Mouse (Mus musculus): Measurements from ENCODE around the gene Ephb6. TPM values are rescaled to one million over a fixed set of nuclear protein-coding genes. Genes with fewer than 3 reads are reported as not detected.

The Ephb6 gene
- polyA plus RNA-seq, 1 experiment from 2014 or later = 12.9 TPM

- Histone ChIP-seq H3K27ac (ENCODE audit: low read depth) (no peak overlapping the region; the same call in 1 of the 2 replicates), H3K9ac (no peak overlapping the region), H3K27me3 (ENCODE audit: insufficient read depth, low read length) (no peaks in the 10 kb centered on the region), H3K36me3 (ENCODE audit: insufficient read depth) (no peaks in the 10 kb centered on the region), H3K4me3 (ENCODE audit: low read depth, low read length) (no peak overlapping the region), H3K4me2 (no peak overlapping the region), H3K9me3 (ENCODE audit: low read depth, low read length) (no peaks in the 10 kb centered on the region), H3K4me1 (ENCODE audit: insufficient read depth) (no peaks in the 10 kb centered on the region)
- ATAC-seq (ENCODE audit: insufficient read depth) = no peak
- 52% methylated on average over 3 of the region's 3 CpGs for WGBS
- no peak for TF ChIP-seq CTCF (IDR thresholded peaks at IDR 0.05; ENCODE audit: low read depth)
- no peak for DNase-seq
Measured at GRCm38 (mm10) chr6:41640449-41640848, 35.2 kb downstream of the Ephb6 start.

GRCm38 (mm10) chr6:41641173-41641866 lies 36.0 kb downstream of the Ephb6 start:
- ATAC-seq (ENCODE audit: insufficient read depth) = no peak

GRCm38 (mm10) chr6:41642765-41643164 lies 37.5 kb downstream of the Ephb6 start:
- no peaks in the 10 kb centered on the region for H3K4me1 ChIP-seq (ENCODE audit: insufficient read depth)
- H3K4me2 ChIP-seq = no peak overlapping the region
- no peak for TF ChIP-seq CTCF (IDR thresholded peaks at IDR 0.05; ENCODE audit: low read depth)
- no peak overlapping the region for H3K4me3 ChIP-seq (ENCODE audit: low read depth, low read length)
- DNase-seq = no peak
- H3K27ac ChIP-seq (ENCODE audit: low read depth) = no peak overlapping the region
- no peak overlapping the region for H3K9ac ChIP-seq
- H3K9me3 ChIP-seq (ENCODE audit: low read depth, low read length) = no peaks in the 10 kb centered on the region
- ATAC-seq (ENCODE audit: insufficient read depth) = no peak
- WGBS = 54% methylated on average over 4 of the region's 4 CpGs
- no peaks in the 10 kb centered on the region for H3K27me3 ChIP-seq (ENCODE audit: insufficient read depth, low read length)
- H3K36me3 ChIP-seq (ENCODE audit: insufficient read depth) = no peaks in the 10 kb centered on the region

More at GRCm38 (mm10) chr6:41641173-41641866, 36.0 kb downstream of the Ephb6 start:
- Histone ChIP-seq H3K9me3 (ENCODE audit: low read depth, low read length) (no peaks in the 10 kb centered on the region), H3K9ac (no peak overlapping the region), H3K4me3 (ENCODE audit: low read depth, low read length) (no peak overlapping the region), H3K27ac (ENCODE audit: low read depth) (no peak overlapping the region), H3K4me2 (no peak overlapping the region), H3K36me3 (ENCODE audit: insufficient read depth) (no peaks in the 10 kb centered on the region), H3K27me3 (ENCODE audit: insufficient read depth, low read length) (no peaks in the 10 kb centered on the region), H3K4me1 (ENCODE audit: insufficient read depth) (no peaks in the 10 kb centered on the region)
- no peak for DNase-seq
- WGBS = 67% methylated on average over 6 of the region's 6 CpGs
- TF ChIP-seq CTCF (IDR thresholded peaks at IDR 0.05; ENCODE audit: low read depth) = no peak

GRCm38 (mm10) chr6:41643227-41643626 lies 37.9 kb downstream of the Ephb6 start:
- Histone ChIP-seq H3K4me1 (ENCODE audit: insufficient read depth) (no peaks in the 10 kb centered on the region), H3K27ac (ENCODE audit: low read depth) (no peak overlapping the region), H3K36me3 (ENCODE audit: insufficient read depth) (no peaks in the 10 kb centered on the region), H3K4me2 (no peak overlapping the region), H3K27me3 (ENCODE audit: insufficient read depth, low read length) (no peaks in the 10 kb centered on the region), H3K9me3 (ENCODE audit: low read depth, low read length) (no peaks in the 10 kb centered on the region), H3K4me3 (ENCODE audit: low read depth, low read length) (no peak overlapping the region), H3K9ac (no peak overlapping the region)
- no peak for TF ChIP-seq CTCF (IDR thresholded peaks at IDR 0.05; ENCODE audit: low read depth)
- no peak for ATAC-seq (ENCODE audit: insufficient read depth)
- DNase-seq = no peak
- WGBS = 90% methylated on average over 3 of the region's 3 CpGs

- Histone ChIP-seq H3K4me1 (ENCODE audit: insufficient read depth) (no peaks in the 10 kb centered on the region), H3K9ac (no peak overlapping the region), H3K27ac (ENCODE audit: low read depth) (no peak overlapping the region), H3K27me3 (ENCODE audit: insufficient read depth, low read length) (no peaks in the 10 kb centered on the region), H3K4me3 (ENCODE audit: low read depth, low read length) (no peak overlapping the region), H3K36me3 (ENCODE audit: insufficient read depth) (no peaks in the 10 kb centered on the region), H3K9me3 (ENCODE audit: low read depth, low read length) (no peaks in the 10 kb centered on the region), H3K4me2 (no peak overlapping the region)
- 89% methylated on average over 3 of the region's 3 CpGs for WGBS
- no peak for TF ChIP-seq CTCF (IDR thresholded peaks at IDR 0.05; ENCODE audit: low read depth)
- no peak for ATAC-seq (ENCODE audit: insufficient read depth)
- no peak for DNase-seq
Measured at GRCm38 (mm10) chr6:41646220-41646619, 40.9 kb downstream of the Ephb6 start.

GRCm38 (mm10) chr6:41646672-41647071 lies 41.4 kb downstream of the Ephb6 start:
- no peaks in the 10 kb centered on the region for H3K9me3 ChIP-seq (ENCODE audit: low read depth, low read length)
- ATAC-seq (ENCODE audit: insufficient read depth) = no peak
- no peaks in the 10 kb centered on the region for H3K36me3 ChIP-seq (ENCODE audit: insufficient read depth)
- H3K4me3 ChIP-seq (ENCODE audit: low read depth, low read length) = no peak overlapping the region
- H3K9ac ChIP-seq = no peak overlapping the region
- H3K4me1 ChIP-seq (ENCODE audit: insufficient read depth) = no peaks in the 10 kb centered on the region
- H3K4me2 ChIP-seq = no peak overlapping the region
- TF ChIP-seq CTCF (IDR thresholded peaks at IDR 0.05; ENCODE audit: low read depth) = no peak
- DNase-seq = no peak
- H3K27me3 ChIP-seq (ENCODE audit: insufficient read depth, low read length) = no peaks in the 10 kb centered on the region
- no peak overlapping the region for H3K27ac ChIP-seq (ENCODE audit: low read depth)

GRCm38 (mm10) chr6:41653173-41653572 lies 47.9 kb downstream of the Ephb6 start:
- Histone ChIP-seq H3K9me3 (ENCODE audit: low read depth, low read length) (no peaks in the 10 kb centered on the region), H3K4me3 (ENCODE audit: low read depth, low read length) (no peak overlapping the region), H3K27ac (ENCODE audit: low read depth) (no peak overlapping the region), H3K4me2 (no peak overlapping the region), H3K36me3 (ENCODE audit: insufficient read depth) (no peaks in the 10 kb centered on the region), H3K9ac (no peak overlapping the region), H3K4me1 (ENCODE audit: insufficient read depth) (no peaks in the 10 kb centered on the region), H3K27me3 (ENCODE audit: insufficient read depth, low read length) (no peaks in the 10 kb centered on the region)
- ATAC-seq (ENCODE audit: insufficient read depth) (no peak), DNase-seq (no peak)
- 90% methylated on average over 5 of the region's 5 CpGs for WGBS
- no peak for TF ChIP-seq CTCF (IDR thresholded peaks at IDR 0.05; ENCODE audit: low read depth)
